Mouse (Mus musculus) testis, adult 2 months (tissue): ENCODE results near the gene Srsf1. TPM values are rescaled to one million over a fixed set of nuclear protein-coding genes. Genes with fewer than 3 reads are reported as not detected.
A peak's percentile ranks its signal among the peaks of the same experiment; 100 is the strongest.

Experiments
- H3K27ac ChIP-seq: fragments of 200-500 bp; 2 replicates; pipeline ENCODE4 v1.5.1; 2012; ENCODE audit warnings: low read depth, low read length; ENCODE audit not compliant: control insufficient read depth, insufficient read depth
- H3K27me3 ChIP-seq: fragments of 200-500 bp; 2 replicates; pipeline ENCODE4 v1.6.1; 2012; ENCODE audit warnings: mild to moderate bottlenecking, low read length, moderate library complexity; ENCODE audit not compliant: control insufficient read depth, insufficient read depth
- H3K36me3 ChIP-seq: fragments of 200-500 bp; 2 replicates; pipeline ENCODE4 v1.6.1; 2012; ENCODE audit warnings: mild to moderate bottlenecking, low read length; ENCODE audit not compliant: control insufficient read depth, insufficient read depth
- H3K4me1 ChIP-seq: fragments of 200-500 bp; 2 replicates; pipeline ENCODE4 v1.6.1; 2012; ENCODE audit warnings: low read length; ENCODE audit not compliant: control insufficient read depth, insufficient read depth
- H3K4me3 ChIP-seq: fragments of 200-500 bp; 2 replicates; pipeline ENCODE4 v1.5.1; 2012; ENCODE audit warnings: low read depth, mild to moderate bottlenecking, low read length, moderate library complexity, mixed read lengths; ENCODE audit not compliant: control insufficient read depth
- CTCF ChIP-seq: fragments of 200-500 bp; IDR thresholded peaks from 2 replicates; pipeline ENCODE4 v1.5.1; 2012; ENCODE audit warnings: low read depth, mild to moderate bottlenecking, inconsistent platforms, low read length, moderate library complexity; ENCODE audit not compliant: control insufficient read depth, insufficient read depth, insufficient replicate concordance
- POLR2A ChIP-seq: fragments of 200-500 bp; IDR thresholded peaks from 2 replicates; pipeline ENCODE4 v1.6.1; 2012; ENCODE audit warnings: low read depth, mild to moderate bottlenecking, inconsistent platforms, low read length, moderate library complexity; ENCODE audit not compliant: control insufficient read depth
- polyA plus RNA-seq: library from polyadenylated mRNA; depleted of rRNA; stranded (reverse); fragments of >200 nt; gene quantifications from 2 replicates; pipeline ENCODE4 v1.2.3, GENCODE M21; 2012; rRNA removed

The Srsf1 gene
- polyA plus RNA-seq, 1 experiment, result 95.9 TPM

DNA sequence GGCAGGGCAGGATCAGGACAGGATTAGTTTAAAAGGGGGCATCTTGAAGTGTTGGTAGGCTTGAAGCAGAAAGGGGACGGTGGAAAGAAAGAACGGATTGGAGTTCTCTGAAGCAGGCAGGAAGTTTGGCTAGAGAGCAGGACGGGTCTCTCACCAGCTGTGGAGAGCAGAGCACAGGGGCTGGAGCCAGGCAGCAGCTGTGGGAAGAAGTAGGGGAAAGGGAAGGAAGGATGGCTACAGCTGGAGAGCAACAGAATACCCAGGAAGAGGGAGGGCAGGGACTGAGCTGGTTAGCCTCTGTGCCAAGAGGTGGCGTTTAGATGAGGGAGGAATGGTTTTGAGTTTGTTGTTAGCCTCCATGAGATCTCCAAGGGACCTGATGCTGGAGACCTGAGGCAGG lies 50.0 kb downstream of the Srsf1 start:
- Histone ChIP-seq H3K4me3 (no peak overlapping the region), H3K27me3 (no peaks in the 10 kb centered on the region), H3K27ac (no peak overlapping the region), H3K36me3 (no peaks in the 10 kb centered on the region), H3K4me1 (peaks cover 17% of the 10 kb centered on the region)
- no peak for TF ChIP-seq CTCF
- TF ChIP-seq POLR2A, result no peak

GRCm38 (mm10) chr11:88098021-88098729 lies 51.0 kb downstream of the Srsf1 start, which contains the start of gene Cuedc1:
TSS of gene Cuedc1 (plus strand) at chr11:88098058.
- peak within 1 kb of the TSS; percentile 77 for H3K4me3 ChIP-seq
- no peaks in the 10 kb centered on the region for H3K36me3 ChIP-seq
- peak within 1 kb of the TSS; percentile 49 for H3K27ac ChIP-seq
- peaks cover 17% of the 10 kb centered on the region for H3K4me1 ChIP-seq
- no peak for TF ChIP-seq POLR2A
- TF ChIP-seq CTCF, result no peak
- H3K27me3 ChIP-seq, result no peaks in the 10 kb centered on the region

- Histone ChIP-seq H3K27ac (peak overlapping the region; percentile 49; the same call in 1 of the 2 replicates), H3K4me3 (peak overlapping the region; percentile 77), H3K27me3 (no peaks in the 10 kb centered on the region), H3K36me3 (no peaks in the 10 kb centered on the region), H3K4me1 (peaks cover 17% of the 10 kb centered on the region)
- no peak for TF ChIP-seq CTCF
- TF ChIP-seq POLR2A, result no peak
Measured at GRCm38 (mm10) chr11:88098787-88099598, 51.8 kb downstream of the Srsf1 start.

DNA sequence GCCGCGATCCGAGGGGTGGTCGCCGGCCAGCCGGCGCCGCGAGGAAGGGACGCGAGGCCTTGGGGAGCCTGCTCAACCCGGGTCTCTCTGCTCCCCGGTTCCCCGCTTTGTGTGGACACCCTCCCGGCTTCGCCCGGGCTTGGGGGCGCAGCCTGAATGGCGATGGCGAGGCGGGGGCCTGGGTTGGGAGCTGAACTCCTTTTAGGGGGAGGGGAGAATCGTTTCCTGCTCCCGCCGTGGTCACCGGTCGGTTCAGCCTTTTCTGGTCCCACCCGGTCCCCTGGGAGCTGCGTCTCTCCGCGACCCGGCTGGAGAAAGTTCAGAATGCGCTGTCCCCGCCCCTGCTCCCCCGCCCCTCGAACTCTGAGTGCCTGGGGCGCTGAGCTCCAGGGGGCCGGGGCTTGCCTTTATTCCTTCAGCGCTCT lies 52.4 kb downstream of the Srsf1 start:
- TF ChIP-seq CTCF (no peak), POLR2A (no peak; the same call in 1 of the 2 replicates)
- no peaks in the 10 kb centered on the region for H3K36me3 ChIP-seq
- H3K4me3 ChIP-seq, result peak overlapping the region; percentile 77
- 0 out of 2 replicates have a peak overlapping the region, but pooled peaks have one; percentile 3 for H3K27ac ChIP-seq
- H3K27me3 ChIP-seq, result no peaks in the 10 kb centered on the region
- peaks cover 17% of the 10 kb centered on the region for H3K4me1 ChIP-seq

DNA sequence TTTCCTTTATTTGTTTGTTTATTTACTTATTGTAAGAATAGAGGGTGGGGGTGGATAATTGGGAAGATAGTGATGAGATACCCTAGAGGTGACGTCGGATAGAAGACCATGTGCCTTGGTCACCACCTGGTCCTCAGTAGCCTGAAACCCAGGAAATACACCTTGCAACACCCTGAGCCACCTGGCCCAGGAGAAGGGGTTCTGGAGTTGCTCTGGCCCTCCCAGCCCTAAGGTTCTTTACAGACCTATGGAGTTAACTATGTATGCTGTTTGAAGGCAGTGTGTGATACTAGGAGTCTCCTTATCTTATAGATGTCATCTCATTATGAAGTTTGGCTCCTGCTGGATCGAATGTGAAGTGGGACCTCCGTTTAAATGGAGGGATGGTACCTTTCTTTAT lies 53.0 kb downstream of the Srsf1 start:
- H3K4me3 ChIP-seq, result no peak overlapping the region
- no peaks in the 10 kb centered on the region for H3K36me3 ChIP-seq
- H3K27me3 ChIP-seq, result no peaks in the 10 kb centered on the region
- TF ChIP-seq POLR2A, result no peak
- TF ChIP-seq CTCF, result no peak
- no peak overlapping the region for H3K27ac ChIP-seq
- H3K4me1 ChIP-seq, result peaks cover 17% of the 10 kb centered on the region

Other genes starting within 250 kb of the Srsf1 start
- gene Lpo, start 219.1 kb upstream of the Srsf1 start, polyA plus RNA-seq, result 4.9 and 11.1 TPM in 2 replicates
- gene Mks1, start 194.2 kb upstream of the Srsf1 start, polyA plus RNA-seq, result 19.0 and 20.6 TPM in 2 replicates
- 0.05 TPM in 1 of 2 replicates, not detected in the other for gene Epx, start 171.8 kb upstream of the Srsf1 start, polyA plus RNA-seq
- gene Olfr462, start 155.1 kb upstream of the Srsf1 start, polyA plus RNA-seq, result not detected in 2 replicates
- gene Olfr463, start 150.0 kb upstream of the Srsf1 start, polyA plus RNA-seq, result not detected in 2 replicates
- gene Olfr464, start 126.4 kb upstream of the Srsf1 start, polyA plus RNA-seq, result not detected in 2 replicates
- gene Dynll2, start 59.8 kb upstream of the Srsf1 start, polyA plus RNA-seq, result 217 and 218 TPM in 2 replicates
- gene Vezf1, start 20.9 kb downstream of the Srsf1 start, polyA plus RNA-seq, result 4.1 and 4.4 TPM in 2 replicates
- gene Cuedc1, start 50.7 kb downstream of the Srsf1 start, polyA plus RNA-seq, result 1.9 and 3.9 TPM in 2 replicates
- 29.8 and 46.7 TPM in 2 replicates for gene Mrps23, start 157.0 kb downstream of the Srsf1 start, polyA plus RNA-seq
- 33.9 and 38.2 TPM in 2 replicates for gene Ccdc182, start 246.7 kb downstream of the Srsf1 start, polyA plus RNA-seq